Mouse (Mus musculus) heart, postnatal 0 days (tissue): ENCODE measurements around the gene Pcyt1b. TPM values are rescaled to one million over a fixed set of nuclear protein-coding genes. Genes with fewer than 3 reads are reported as not detected.

ENCODE experiments used
- ATAC-seq: fragments of 200-750 bp; cut with Nextera tagmentation; 2 replicates; pipeline ENCODE4 v1.8.0; 2017; ENCODE audit warnings: low read depth, moderate number of reproducible peaks, moderate library complexity; ENCODE audit not compliant: insufficient read depth
- DNase-seq: peaks from one replicate; pipeline ENCODE4 v3.0.0-alpha.2; 2016; ENCODE audit warnings: low spot score
- H3K27ac ChIP-seq: fragments of 300-500 bp; sonication (generic); 2 replicates; pipeline ENCODE4 v1.5.1; 2014; ENCODE audit warnings: low read depth, mild to moderate bottlenecking
- H3K27me3 ChIP-seq: fragments of 300-500 bp; sonication (generic); 2 replicates; pipeline ENCODE4 v1.6.1; 2014; ENCODE audit warnings: low read length, mixed read lengths; ENCODE audit not compliant: control insufficient read depth, insufficient read depth
- H3K36me3 ChIP-seq: fragments of 300-500 bp; sonication (generic); replicated peaks from 2 replicates; pipeline ENCODE4 v1.6.1; 2014; ENCODE audit warnings: low read length, mixed read lengths; ENCODE audit not compliant: control insufficient read depth, insufficient read depth
- H3K4me1 ChIP-seq: fragments of 300-500 bp; sonication (generic); 2 replicates; pipeline ENCODE4 v1.6.1; 2014; ENCODE audit warnings: antibody characterized with exemption; ENCODE audit not compliant: control insufficient read depth, insufficient read depth
- H3K4me2 ChIP-seq: fragments of 300-500 bp; sonication (generic); 2 replicates; pipeline ENCODE4 v1.6.1; 2014; ENCODE audit warnings: low read depth, mild to moderate bottlenecking, low read length, moderate library complexity
- H3K4me3 ChIP-seq: fragments of 300-500 bp; sonication (generic); 2 replicates; pipeline ENCODE4 v1.5.1; 2014; ENCODE audit warnings: low read depth, low read length
- H3K9ac ChIP-seq: fragments of 300-500 bp; sonication (generic); replicated peaks from 2 replicates; pipeline ENCODE4 v1.6.1; 2014; ENCODE audit warnings: low read depth, low read length, mixed read lengths
- H3K9me3 ChIP-seq: fragments of 300-500 bp; sonication (generic); replicated peaks from 2 replicates; pipeline ENCODE4 v1.6.1; 2016; ENCODE audit warnings: low read length; ENCODE audit not compliant: control insufficient read depth
- CTCF ChIP-seq: IDR thresholded peaks from 2 replicates; pipeline ENCODE4 v1.5.1; 2016; ENCODE audit warnings: antibody characterized with exemption, control low read depth, low read depth
- EP300 ChIP-seq: IDR thresholded peaks from 2 replicates; pipeline ENCODE4 v1.6.1; 2016; ENCODE audit warnings: antibody characterized with exemption, low read depth
- WGBS: fragments of 180-500 bp; shearing (Covaris S2); extraction: QIAGEN DNeasy Blood & Tissue Kit; methylation state at CpG from one replicate; pipeline ENCODE4 v1.1.7; 2014; 5-methylcytosine and 5-hydroxymethylcytosine counted together
- polyA plus RNA-seq: library from polyadenylated mRNA; unstranded; fragments of >200 nt; fragmentation: Nextera tagmentation; extraction: Ambion mirVana; gene quantifications from 2 replicates; pipeline ENCODE4 v1.2.1, GENCODE M21; 2015
- total RNA-seq: library from RNA; depleted of rRNA; stranded (reverse); fragments of >200 nt; gene quantifications from 2 replicates; pipeline ENCODE4 v1.2.3, GENCODE M21; 2014; ENCODE audit warnings: low replicate concordance

The Pcyt1b gene
- total and polyA plus RNA-seq, 2 experiments from 2014 or later, result 0.23 to 0.25 TPM

GRCm38 (mm10) chrX:93644022-93644421, 10.6 kb upstream of the Pcyt1b start:
- H3K4me2 ChIP-seq, result no peak overlapping the region
- H3K9ac ChIP-seq, result no peak overlapping the region
- DNase-seq, result no peak
- H3K4me3 ChIP-seq, result no peak overlapping the region
- H3K4me1 ChIP-seq, result no peaks in the 10 kb centered on the region
- no peaks in the 10 kb centered on the region for H3K27me3 ChIP-seq
- ATAC-seq, result no peak
- no peaks in the 10 kb centered on the region for H3K9me3 ChIP-seq
- no peaks in the 10 kb centered on the region for H3K36me3 ChIP-seq
- TF ChIP-seq CTCF, result no peak
- no peak for TF ChIP-seq EP300
- H3K27ac ChIP-seq, result no peak overlapping the region

- no peaks in the 10 kb centered on the region for H3K9me3 ChIP-seq
- no peak overlapping the region for H3K9ac ChIP-seq
- H3K36me3 ChIP-seq, result no peaks in the 10 kb centered on the region
- no peaks in the 10 kb centered on the region for H3K27me3 ChIP-seq
- H3K4me1 ChIP-seq, result no peaks in the 10 kb centered on the region
- TF ChIP-seq EP300 (no peak), CTCF (no peak)
- H3K4me3 ChIP-seq, result no peak overlapping the region
- 85% methylated on average over 2 of the region's 2 CpGs for WGBS
- no peak overlapping the region for H3K27ac ChIP-seq
- H3K4me2 ChIP-seq, result no peak overlapping the region
- DNase-seq (no peak), ATAC-seq (no peak)
Observed at GRCm38 (mm10) chrX:93650738-93651137, 3.9 kb upstream of the Pcyt1b start.

GRCm38 (mm10) chrX:93655153-93655552, 490 bp downstream of the Pcyt1b start:
- H3K36me3 ChIP-seq, result no peaks in the 10 kb centered on the region
- no peak overlapping the region for H3K4me2 ChIP-seq
- no peaks in the 10 kb centered on the region for H3K4me1 ChIP-seq
- no peak overlapping the region for H3K9ac ChIP-seq
- H3K27ac ChIP-seq, result no peak overlapping the region
- H3K4me3 ChIP-seq, result no peak overlapping the region
- no peaks in the 10 kb centered on the region for H3K9me3 ChIP-seq
- WGBS, result 72% methylated on average over 5 of the region's 5 CpGs
- TF ChIP-seq EP300, result no peak
- TF ChIP-seq CTCF, result no peak
- DNase-seq, result no peak
- no peaks in the 10 kb centered on the region for H3K27me3 ChIP-seq
- ATAC-seq, result no peak

- no peaks in the 10 kb centered on the region for H3K4me1 ChIP-seq
- no peaks in the 10 kb centered on the region for H3K36me3 ChIP-seq
- ATAC-seq, result no peak
- 66% methylated on average over 5 of the region's 5 CpGs for WGBS
- no peaks in the 10 kb centered on the region for H3K9me3 ChIP-seq
- no peak for TF ChIP-seq EP300
- no peak for TF ChIP-seq CTCF
- no peak for DNase-seq
- no peak overlapping the region for H3K4me3 ChIP-seq
- no peak overlapping the region for H3K9ac ChIP-seq
- no peak overlapping the region for H3K27ac ChIP-seq
- H3K4me2 ChIP-seq, result no peak overlapping the region
- H3K27me3 ChIP-seq, result no peaks in the 10 kb centered on the region
Observed at GRCm38 (mm10) chrX:93663919-93664586, 9.4 kb downstream of the Pcyt1b start.

GRCm38 (mm10) chrX:93664787-93665186, 10.1 kb downstream of the Pcyt1b start:
- H3K9ac ChIP-seq, result no peak overlapping the region
- WGBS, result 46% methylated on average over 4 of the region's 4 CpGs
- TF ChIP-seq EP300 (no peak), CTCF (no peak)
- DNase-seq (no peak), ATAC-seq (no peak)
- H3K4me2 ChIP-seq, result no peak overlapping the region
- H3K9me3 ChIP-seq, result no peaks in the 10 kb centered on the region
- H3K36me3 ChIP-seq, result no peaks in the 10 kb centered on the region
- H3K4me1 ChIP-seq, result no peaks in the 10 kb centered on the region
- no peak overlapping the region for H3K4me3 ChIP-seq
- no peaks in the 10 kb centered on the region for H3K27me3 ChIP-seq
- no peak overlapping the region for H3K27ac ChIP-seq

GRCm38 (mm10) chrX:93674432-93674831, 19.8 kb downstream of the Pcyt1b start:
- no peak for ATAC-seq
- no peaks in the 10 kb centered on the region for H3K36me3 ChIP-seq
- no peak for DNase-seq
- H3K27ac ChIP-seq, result no peak overlapping the region
- 30% methylated on average over 3 of the region's 3 CpGs for WGBS
- H3K4me1 ChIP-seq, result no peaks in the 10 kb centered on the region
- H3K9ac ChIP-seq, result no peak overlapping the region
- no peaks in the 10 kb centered on the region for H3K27me3 ChIP-seq
- H3K4me3 ChIP-seq, result 0 out of 2 replicates have a peak overlapping the region, but pooled peaks have one; percentile 40
- peak overlapping the region; percentile 64 for H3K4me2 ChIP-seq
- no peaks in the 10 kb centered on the region for H3K9me3 ChIP-seq
- no peak for TF ChIP-seq CTCF
- no peak for TF ChIP-seq EP300
